Mouse (Mus musculus): Measurements from ENCODE around the gene Gm8300. TPM values are rescaled to one million over a fixed set of nuclear protein-coding genes. Genes with fewer than 3 reads are reported as not detected.
"Not testable (repeated sequence)": the region's sequence is repeated elsewhere in the genome, so short reads cannot be mapped to it uniquely, and the experiment has no call there.

Gene Gm8300
- polyA plus RNA-seq, 1 experiment from 2014 or later: not detected

- H3K4me3 ChIP-seq (ENCODE audit: low read length); H3K36me3 ChIP-seq (ENCODE audit: control insufficient read depth, insufficient read depth, low read length); H3K4me1 ChIP-seq (replicated peaks; ENCODE audit: control insufficient read depth, insufficient read depth, low read length); H3K9ac ChIP-seq (ENCODE audit: low read length); ATAC-seq (ENCODE audit: low read depth); H3K27ac ChIP-seq (ENCODE audit: low read length); H3K27me3 ChIP-seq (ENCODE audit: control insufficient read depth, insufficient read depth, low read depth, low read length); H3K4me2 ChIP-seq (ENCODE audit: low read depth, low read length); H3K9me3 ChIP-seq (ENCODE audit: control insufficient read depth, low read length): not testable (repeated sequence)
- 86% methylated on average over 3 of the region's 3 CpGs for WGBS
Observed at GRCm38 (mm10) chr12:87494421-87494820, 19.7 kb upstream of the Gm8300 start, which contains the start of gene Gm5788. Gm5788 (plus strand) TSS chr12:87494721.

- not testable (repeated sequence) for H3K27ac ChIP-seq (ENCODE audit: low read length); H3K4me3 ChIP-seq (ENCODE audit: low read length); H3K4me1 ChIP-seq (replicated peaks; ENCODE audit: control insufficient read depth, insufficient read depth, low read length); H3K9ac ChIP-seq (ENCODE audit: low read length); ATAC-seq (ENCODE audit: low read depth); H3K27me3 ChIP-seq (ENCODE audit: control insufficient read depth, insufficient read depth, low read depth, low read length); H3K4me2 ChIP-seq (ENCODE audit: low read depth, low read length); H3K36me3 ChIP-seq (ENCODE audit: control insufficient read depth, insufficient read depth, low read length); H3K9me3 ChIP-seq (ENCODE audit: control insufficient read depth, low read length)
- 62% methylated on average over 3 of the region's 3 CpGs for WGBS
Observed at GRCm38 (mm10) chr12:87519616-87520015, 5.5 kb downstream of the Gm8300 start.

- no peaks in the 10 kb centered on the region for H3K9me3 ChIP-seq (ENCODE audit: control insufficient read depth, low read length)
- no peaks in the 10 kb centered on the region for H3K36me3 ChIP-seq (ENCODE audit: control insufficient read depth, insufficient read depth, low read length)
- no peaks in the 10 kb centered on the region for H3K4me1 ChIP-seq (replicated peaks; ENCODE audit: control insufficient read depth, insufficient read depth, low read length)
- no peaks in the 10 kb centered on the region for H3K27me3 ChIP-seq (ENCODE audit: control insufficient read depth, insufficient read depth, low read depth, low read length)
- H3K9ac ChIP-seq (ENCODE audit: low read length): no peak overlapping the region
- no peak overlapping the region for H3K4me3 ChIP-seq (ENCODE audit: low read length)
- no peak overlapping the region for H3K27ac ChIP-seq (ENCODE audit: low read length)
- WGBS: 82% methylated on average over 3 of the region's 3 CpGs
- no peak overlapping the region for H3K4me2 ChIP-seq (ENCODE audit: low read depth, low read length)
- no peak for ATAC-seq (ENCODE audit: low read depth)
Observed at GRCm38 (mm10) chr12:87543927-87544326, 29.8 kb downstream of the Gm8300 start.

- not testable (repeated sequence) for H3K27me3 ChIP-seq (ENCODE audit: control insufficient read depth, insufficient read depth, low read depth, low read length); H3K4me2 ChIP-seq (ENCODE audit: low read depth, low read length); H3K36me3 ChIP-seq (ENCODE audit: control insufficient read depth, insufficient read depth, low read length); H3K9ac ChIP-seq (ENCODE audit: low read length); H3K4me1 ChIP-seq (replicated peaks; ENCODE audit: control insufficient read depth, insufficient read depth, low read length); H3K4me3 ChIP-seq (ENCODE audit: low read length); H3K9me3 ChIP-seq (ENCODE audit: control insufficient read depth, low read length); ATAC-seq (ENCODE audit: low read depth); H3K27ac ChIP-seq (ENCODE audit: low read length)
- WGBS: 84% methylated on average over 4 of the region's 4 CpGs
Observed at GRCm38 (mm10) chr12:87550628-87551027, 36.5 kb downstream of the Gm8300 start.

Other genes with a start within 250 kb of the Gm8300 start
- 40.8 and 41.7 TPM in 2 replicates for gene Vipas39, start 248.1 kb upstream of the Gm8300 start, polyA plus RNA-seq (2015; fragmentation: Nextera tagmentation; extraction: Ambion mirVana)
- 202 and 207 TPM in 2 replicates for gene Ahsa1, start 247.8 kb upstream of the Gm8300 start, polyA plus RNA-seq (2015; fragmentation: Nextera tagmentation; extraction: Ambion mirVana)
- gene Ism2, start 214.6 kb upstream of the Gm8300 start, polyA plus RNA-seq (2015; fragmentation: Nextera tagmentation; extraction: Ambion mirVana): 0.92 and 1.0 TPM in 2 replicates
- 97.4 and 108 TPM in 2 replicates for gene Sptlc2, start 126.0 kb upstream of the Gm8300 start, polyA plus RNA-seq (2015; fragmentation: Nextera tagmentation; extraction: Ambion mirVana)
- gene Slirp, start 70.4 kb upstream of the Gm8300 start, polyA plus RNA-seq (2015; fragmentation: Nextera tagmentation; extraction: Ambion mirVana): 283 and 303 TPM in 2 replicates
- gene Alkbh1, start 70.3 kb upstream of the Gm8300 start, polyA plus RNA-seq (2015; fragmentation: Nextera tagmentation; extraction: Ambion mirVana): 50.1 and 52.3 TPM in 2 replicates
- 115 and 120 TPM in 2 replicates for gene Snw1, start 42.0 kb upstream of the Gm8300 start, polyA plus RNA-seq (2015; fragmentation: Nextera tagmentation; extraction: Ambion mirVana)
- not detected in 2 replicates for gene Gm5788, start 19.6 kb upstream of the Gm8300 start, polyA plus RNA-seq (2015; fragmentation: Nextera tagmentation; extraction: Ambion mirVana)
- gene Oog1, start 88.4 kb downstream of the Gm8300 start, polyA plus RNA-seq (2015; fragmentation: Nextera tagmentation; extraction: Ambion mirVana): not detected in 2 replicates
- not detected in 2 replicates for gene Gm4027, start 104.6 kb downstream of the Gm8300 start, polyA plus RNA-seq (2015; fragmentation: Nextera tagmentation; extraction: Ambion mirVana)
- not detected in 2 replicates for gene Gm16381, start 130.3 kb downstream of the Gm8300 start, polyA plus RNA-seq (2015; fragmentation: Nextera tagmentation; extraction: Ambion mirVana)

All from lung, embryonic 16.5 days (tissue).